Mouse (Mus musculus): Measurements from ENCODE around the gene Nanos3. TPM values are rescaled to one million over a fixed set of nuclear protein-coding genes. Genes with fewer than 3 reads are reported as not detected.

Nanos3 gene
- polyA plus RNA-seq, 1 experiment: 2.3 TPM

GRCm38 (mm10) chr8:84194224-84194743 is 9.3 kb upstream of the Nanos3 start:
- no peak for DNase-seq
- Histone ChIP-seq H3K4me3 (replicated peaks; ENCODE audit: insufficient read depth, low read depth, low read length) (no peak overlapping the region), H3K27me3 (ENCODE audit: control insufficient read depth, insufficient read depth, low read length) (no peaks in the 10 kb centered on the region), H3K27ac (ENCODE audit: insufficient read depth, low read length) (no peak overlapping the region), H3K4me1 (ENCODE audit: control insufficient read depth, insufficient read depth, low read length) (no peaks in the 10 kb centered on the region)
- no peak for TF ChIP-seq CTCF (IDR thresholded peaks at IDR 0.05; ENCODE audit: borderline replicate concordance, insufficient read depth, low read depth, low read length)
- no peak for TF ChIP-seq POLR2A (IDR thresholded peaks at IDR 0.05; ENCODE audit: borderline replicate concordance, insufficient read depth, low read length)
- WGBS: 87% methylated on average over 3 of the region's 3 CpGs

- H3K4me3 ChIP-seq (replicated peaks; ENCODE audit: insufficient read depth, low read depth, low read length): no peak overlapping the region
- DNase-seq: no peak
- H3K4me1 ChIP-seq (ENCODE audit: control insufficient read depth, insufficient read depth, low read length): no peaks in the 10 kb centered on the region
- TF ChIP-seq CTCF (IDR thresholded peaks at IDR 0.05; ENCODE audit: borderline replicate concordance, insufficient read depth, low read depth, low read length): peak; percentile 24; the same call in 1 of the 2 replicates
- TF ChIP-seq POLR2A (IDR thresholded peaks at IDR 0.05; ENCODE audit: borderline replicate concordance, insufficient read depth, low read length): no peak
- H3K27me3 ChIP-seq (ENCODE audit: control insufficient read depth, insufficient read depth, low read length): no peaks in the 10 kb centered on the region
- H3K27ac ChIP-seq (ENCODE audit: insufficient read depth, low read length): no peak overlapping the region
- 84% methylated on average over 5 of the region's 5 CpGs for WGBS
These were observed 8.5 kb upstream of the Nanos3 start for GRCm38 (mm10) chr8:84193566-84193965.

GRCm38 (mm10) chr8:84193161-84193560 is 8.1 kb upstream of the Nanos3 start:
- Histone ChIP-seq H3K27me3 (ENCODE audit: control insufficient read depth, insufficient read depth, low read length) (no peaks in the 10 kb centered on the region), H3K27ac (ENCODE audit: insufficient read depth, low read length) (no peak overlapping the region), H3K4me1 (ENCODE audit: control insufficient read depth, insufficient read depth, low read length) (no peaks in the 10 kb centered on the region), H3K4me3 (replicated peaks; ENCODE audit: insufficient read depth, low read depth, low read length) (no peak overlapping the region)
- TF ChIP-seq CTCF (IDR thresholded peaks at IDR 0.05; ENCODE audit: borderline replicate concordance, insufficient read depth, low read depth, low read length) (no peak), POLR2A (IDR thresholded peaks at IDR 0.05; ENCODE audit: borderline replicate concordance, insufficient read depth, low read length) (no peak)
- DNase-seq: no peak
- WGBS: 80% methylated on average over 4 of the region's 4 CpGs

GRCm38 (mm10) chr8:84192555-84192954 is 7.5 kb upstream of the Nanos3 start:
- TF ChIP-seq POLR2A (IDR thresholded peaks at IDR 0.05; ENCODE audit: borderline replicate concordance, insufficient read depth, low read length) (no peak), CTCF (IDR thresholded peaks at IDR 0.05; ENCODE audit: borderline replicate concordance, insufficient read depth, low read depth, low read length) (no peak)
- no peaks in the 10 kb centered on the region for H3K4me1 ChIP-seq (ENCODE audit: control insufficient read depth, insufficient read depth, low read length)
- peak overlapping the region; percentile 41 for H3K4me3 ChIP-seq (replicated peaks; ENCODE audit: insufficient read depth, low read depth, low read length)
- peak; percentile 62 for DNase-seq
- WGBS: 3% methylated on average over 33 of the region's 33 CpGs
- H3K27ac ChIP-seq (ENCODE audit: insufficient read depth, low read length): peak overlapping the region; percentile 4; the same call in 1 of the 2 replicates
- no peaks in the 10 kb centered on the region for H3K27me3 ChIP-seq (ENCODE audit: control insufficient read depth, insufficient read depth, low read length)

- Histone ChIP-seq H3K27ac (ENCODE audit: insufficient read depth, low read length) (peak overlapping the region; percentile 51), H3K27me3 (ENCODE audit: control insufficient read depth, insufficient read depth, low read length) (no peaks in the 10 kb centered on the region), H3K4me1 (ENCODE audit: control insufficient read depth, insufficient read depth, low read length) (no peaks in the 10 kb centered on the region), H3K4me3 (replicated peaks; ENCODE audit: insufficient read depth, low read depth, low read length) (no peak overlapping the region)
- DNase-seq: peak in 1 of 2 experiments; percentile 41
- no peak for TF ChIP-seq CTCF (IDR thresholded peaks at IDR 0.05; ENCODE audit: borderline replicate concordance, insufficient read depth, low read depth, low read length)
- no peak for TF ChIP-seq POLR2A (IDR thresholded peaks at IDR 0.05; ENCODE audit: borderline replicate concordance, insufficient read depth, low read length)
- WGBS: 40% methylated on average over 12 of the region's 13 CpGs
These were observed 7.0 kb upstream of the Nanos3 start for GRCm38 (mm10) chr8:84192023-84192422.

GRCm38 (mm10) chr8:84190191-84190867 is 5.3 kb upstream of the Nanos3 start:
- DNase-seq: no peak
- TF ChIP-seq CTCF (IDR thresholded peaks at IDR 0.05; ENCODE audit: borderline replicate concordance, insufficient read depth, low read depth, low read length): no peak
- TF ChIP-seq POLR2A (IDR thresholded peaks at IDR 0.05; ENCODE audit: borderline replicate concordance, insufficient read depth, low read length): no peak
- H3K4me1 ChIP-seq (ENCODE audit: control insufficient read depth, insufficient read depth, low read length): no peaks in the 10 kb centered on the region
- 97% methylated on average over 7 of the region's 7 CpGs for WGBS
- H3K4me3 ChIP-seq (replicated peaks; ENCODE audit: insufficient read depth, low read depth, low read length): no peak overlapping the region
- no peaks in the 10 kb centered on the region for H3K27me3 ChIP-seq (ENCODE audit: control insufficient read depth, insufficient read depth, low read length)
- H3K27ac ChIP-seq (ENCODE audit: insufficient read depth, low read length): no peak overlapping the region

GRCm38 (mm10) chr8:84189603-84190002 is 4.6 kb upstream of the Nanos3 start:
- TF ChIP-seq CTCF (IDR thresholded peaks at IDR 0.05; ENCODE audit: borderline replicate concordance, insufficient read depth, low read depth, low read length): no peak
- TF ChIP-seq POLR2A (IDR thresholded peaks at IDR 0.05; ENCODE audit: borderline replicate concordance, insufficient read depth, low read length): no peak
- H3K27me3 ChIP-seq (ENCODE audit: control insufficient read depth, insufficient read depth, low read length): no peaks in the 10 kb centered on the region
- 67% methylated on average over 4 of the region's 4 CpGs for WGBS
- no peak overlapping the region for H3K4me3 ChIP-seq (replicated peaks; ENCODE audit: insufficient read depth, low read depth, low read length)
- no peaks in the 10 kb centered on the region for H3K4me1 ChIP-seq (ENCODE audit: control insufficient read depth, insufficient read depth, low read length)
- DNase-seq: no peak
- no peak overlapping the region for H3K27ac ChIP-seq (ENCODE audit: insufficient read depth, low read length)

GRCm38 (mm10) chr8:84188671-84189070 is 3.7 kb upstream of the Nanos3 start:
- no peaks in the 10 kb centered on the region for H3K27me3 ChIP-seq (ENCODE audit: control insufficient read depth, insufficient read depth, low read length)
- no peak for DNase-seq
- no peak overlapping the region for H3K4me3 ChIP-seq (replicated peaks; ENCODE audit: insufficient read depth, low read depth, low read length)
- TF ChIP-seq POLR2A (IDR thresholded peaks at IDR 0.05; ENCODE audit: borderline replicate concordance, insufficient read depth, low read length): no peak
- TF ChIP-seq CTCF (IDR thresholded peaks at IDR 0.05; ENCODE audit: borderline replicate concordance, insufficient read depth, low read depth, low read length): no peak
- no peak overlapping the region for H3K27ac ChIP-seq (ENCODE audit: insufficient read depth, low read length)
- no peaks in the 10 kb centered on the region for H3K4me1 ChIP-seq (ENCODE audit: control insufficient read depth, insufficient read depth, low read length)
- 93% methylated on average over 10 of the region's 10 CpGs for WGBS
